7 mouse cellular contexts compared by ENCODE assay signal in genomic region chr10:117402403-117403333, GRCm38 (mm10). TPM values are rescaled to one million over a fixed set of nuclear protein-coding genes. Genes with fewer than 3 reads are reported as not detected.
A peak's percentile ranks its signal among the peaks of the same experiment; 100 is the strongest.
DNase-seq lines count a peak whose midpoint lies in the region; ATAC-seq and TF ChIP-seq lines count a peak whose summit lies in the region.

No protein-coding gene starts in this region.

- no peak overlapping the region for H3K4me2 ChIP-seq in kidney, embryonic 15.5 days

- no peaks in the 10 kb centered on the region for H3K36me3 ChIP-seq in kidney, adult 2 months (ENCODE audit: control insufficient read depth, insufficient read depth, low read length)
- no peaks in the 10 kb centered on the region for H3K36me3 ChIP-seq in kidney, embryonic 15.5 days

- H3K9ac ChIP-seq in kidney, embryonic 15.5 days: no peak overlapping the region

- DNase-seq in kidney, adult 2 months: peak; percentile 52
- DNase-seq in ES-CJ7 (ENCODE audit: low read depth, low spot score): peak; percentile 68
- peak; percentile 73 for DNase-seq in adrenal gland, postnatal 10 days
- peak; percentile 67 for DNase-seq in heart, postnatal 4 days

- no peak for ATAC-seq in kidney, embryonic 15.5 days (replicated peaks; ENCODE audit: low FRiP score)
- ATAC-seq in megakaryocyte, adult 5-6 weeks (ENCODE audit: poor library complexity, severe bottlenecking): peak; percentile 86
- ATAC-seq in monocyte, adult 5-6 weeks (replicated peaks; ENCODE audit: insufficient number of reproducible peaks, low FRiP score, low TSS enrichment, poor library complexity, severe bottlenecking): no peak

- H3K9me3 ChIP-seq in kidney, embryonic 15.5 days (replicated peaks): no peaks in the 10 kb centered on the region

- no peak overlapping the region for H3K4me3 ChIP-seq in kidney, adult 2 months (ENCODE audit: insufficient read depth, low read depth, low read length)
- H3K4me3 ChIP-seq in kidney, embryonic 15.5 days (replicated peaks): no peak overlapping the region

- H3K4me1 ChIP-seq in kidney, adult 2 months (ENCODE audit: control insufficient read depth, insufficient read depth, low read length): no peaks in the 10 kb centered on the region
- no peaks in the 10 kb centered on the region for H3K4me1 ChIP-seq in kidney, embryonic 15.5 days

- WGBS in kidney, adult 2 months: 72% methylated on average over 20 of the region's 20 CpGs
- 75% methylated on average over 20 of the region's 20 CpGs for WGBS in kidney, embryonic 15.5 days

- no peaks in the 10 kb centered on the region for H3K27me3 ChIP-seq in kidney, adult 2 months (replicated peaks; ENCODE audit: control insufficient read depth, insufficient read depth, low read length)
- H3K27me3 ChIP-seq in kidney, embryonic 15.5 days: no peaks in the 10 kb centered on the region

- no peak for TF ChIP-seq POLR2A in kidney, adult 2 months (IDR thresholded peaks at IDR 0.05; ENCODE audit: low read depth, low read length)

- no peak overlapping the region for H3K27ac ChIP-seq in kidney, adult 2 months (ENCODE audit: insufficient read depth, low read depth, low read length)
- H3K27ac ChIP-seq in kidney, embryonic 15.5 days: no peak overlapping the region

- peak; percentile 73 for TF ChIP-seq CTCF in kidney, adult 2 months (conservative IDR thresholded peaks at IDR 0.05; ENCODE audit: insufficient read depth, insufficient read length, low read depth, low read length)

RNA-seq across cellular contexts. Expression of gene Cpsf6, which starts 22.9 kb away (rescaled TPM):
- polyA plus RNA-seq in kidney, adult 2 months (2012; rRNA removed): 26.9 and 30.1 TPM in 2 replicates
- polyA plus RNA-seq in kidney, embryonic 15.5 days (2015; fragmentation: Nextera tagmentation; extraction: Ambion mirVana): 164 and 169 TPM in 2 replicates
- 10 to 100 TPM; 69.7 to 81.3 TPM for total RNA-seq in adrenal gland, postnatal 10 days (2021)
- 10 to 100 TPM; 76.1 to 80.0 TPM for total RNA-seq in heart, postnatal 4 days (2021)
- 70.3 and 88.4 TPM in 2 replicates for total RNA-seq in megakaryocyte, adult 5-6 weeks (2015)
- 87.7 and 103 TPM in 2 replicates for total RNA-seq in megakaryocyte, adult 5-6 weeks (2017)
- 73.2 to 128 TPM (median 73.7 TPM) in 3 replicates for total RNA-seq in monocyte, adult 5-6 weeks (2017)
